Mouse (Mus musculus): ENCODE data around the gene Dclk3. TPM values are rescaled to one million over a fixed set of nuclear protein-coding genes. Genes with fewer than 3 reads are reported as not detected.

The Dclk3 gene
- polyA plus RNA-seq, 1 experiment, result not detected

DNA sequence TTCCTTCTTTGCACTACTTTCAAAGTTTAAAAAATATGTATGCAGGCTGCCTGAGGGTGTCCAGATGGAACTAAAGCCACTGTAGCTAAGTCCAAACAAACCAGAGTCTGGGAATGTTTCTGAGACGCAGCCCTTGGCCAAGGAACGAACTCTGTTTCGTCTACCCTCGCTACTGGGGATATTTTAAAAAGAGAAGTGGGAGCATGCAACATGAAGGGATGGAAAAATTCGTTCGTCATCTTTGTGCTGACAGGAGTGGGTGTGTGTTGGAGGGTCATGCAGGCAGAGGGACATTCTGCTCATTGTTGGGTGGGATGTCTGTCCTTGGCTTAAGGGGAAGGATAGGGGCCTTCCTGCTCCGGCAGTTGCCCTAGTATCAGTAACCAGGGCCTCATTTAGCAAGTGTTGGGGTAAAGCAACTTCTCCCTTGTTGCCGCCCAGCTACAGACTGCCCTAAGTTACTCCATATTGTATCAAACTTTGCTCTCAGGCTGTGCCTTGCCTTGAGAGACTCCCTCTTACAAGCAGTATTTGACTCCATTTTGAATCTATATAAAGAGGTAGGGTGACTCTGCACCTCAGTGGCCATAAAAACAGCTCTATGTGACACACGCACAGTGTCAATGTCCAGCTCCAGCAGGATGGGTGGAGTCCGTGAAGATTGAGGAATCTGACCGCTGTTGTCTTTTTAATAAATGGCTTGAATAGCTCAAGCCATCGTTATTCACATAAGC lies 34.4 kb upstream of the Dclk3 start:
- 86% methylated on average over 12 of the region's 12 CpGs for WGBS
- TF ChIP-seq POLR2A (IDR thresholded peaks at IDR 0.05; ENCODE audit: insufficient read depth, low read depth, low read length), result no peak
- TF ChIP-seq CTCF (IDR thresholded peaks at IDR 0.05; ENCODE audit: insufficient read depth, low read depth, low read length), result no peak
- Histone ChIP-seq H3K4me3 (ENCODE audit: insufficient read depth, low read depth, low read length) (no peak overlapping the region), H3K4me1 (ENCODE audit: control insufficient read depth, insufficient read depth, low read length) (0 out of 2 replicates have a peak, but pooled peaks cover 3% of the 10 kb centered on the region), H3K27ac (ENCODE audit: insufficient read depth, low read depth, low read length) (no peak overlapping the region)

DNA sequence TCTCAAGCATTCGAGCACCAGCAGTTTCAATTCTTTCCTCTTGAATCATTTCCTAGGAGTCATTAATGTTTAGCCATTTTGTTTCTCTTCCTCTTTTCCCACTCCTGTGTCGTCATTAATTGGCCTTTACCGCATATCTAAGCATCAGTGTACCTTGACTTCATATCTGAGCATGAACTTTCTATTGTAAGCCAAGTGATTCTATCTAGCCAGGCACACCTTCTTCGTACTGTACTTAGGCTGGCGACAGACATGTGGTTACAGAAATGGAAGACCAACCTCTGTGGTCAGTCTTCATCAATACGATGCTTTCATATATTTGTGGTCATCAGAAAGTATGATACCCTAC lies 33.8 kb upstream of the Dclk3 start:
- H3K4me3 ChIP-seq (ENCODE audit: insufficient read depth, low read depth, low read length), result no peak overlapping the region
- 84% methylated on average over 6 of the region's 6 CpGs for WGBS
- 0 out of 2 replicates have a peak, but pooled peaks cover 3% of the 10 kb centered on the region for H3K4me1 ChIP-seq (ENCODE audit: control insufficient read depth, insufficient read depth, low read length)
- H3K27ac ChIP-seq (ENCODE audit: insufficient read depth, low read depth, low read length), result no peak overlapping the region
- TF ChIP-seq CTCF (IDR thresholded peaks at IDR 0.05; ENCODE audit: insufficient read depth, low read depth, low read length), result no peak
- TF ChIP-seq POLR2A (IDR thresholded peaks at IDR 0.05; ENCODE audit: insufficient read depth, low read depth, low read length), result no peak

DNA sequence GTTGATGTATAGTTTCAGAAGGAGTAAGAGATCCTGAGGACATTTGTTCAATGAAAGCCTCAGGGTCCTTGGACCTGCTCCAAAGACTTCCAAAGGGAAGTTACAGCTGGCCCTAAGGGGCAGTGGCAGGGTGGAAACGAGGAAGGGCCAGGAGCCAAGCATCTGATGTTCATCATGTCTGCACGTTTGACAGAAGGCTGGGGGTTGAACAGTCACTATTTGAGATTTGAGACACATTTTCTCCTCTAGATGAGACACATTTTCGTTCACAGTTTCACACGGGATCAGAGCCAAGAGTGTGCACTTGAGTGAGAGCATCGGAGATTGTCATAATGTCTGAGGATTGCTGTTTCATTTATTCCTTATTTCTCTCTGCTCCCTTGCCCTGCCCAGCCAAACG lies 30.9 kb upstream of the Dclk3 start:
- H3K4me1 ChIP-seq (ENCODE audit: control insufficient read depth, insufficient read depth, low read length), result peaks cover 5% of the 10 kb centered on the region
- no peak overlapping the region for H3K4me3 ChIP-seq (ENCODE audit: insufficient read depth, low read depth, low read length)
- 56% methylated on average over 6 of the region's 6 CpGs for WGBS
- no peak overlapping the region for H3K27ac ChIP-seq (ENCODE audit: insufficient read depth, low read depth, low read length)
- no peak for TF ChIP-seq CTCF (IDR thresholded peaks at IDR 0.05; ENCODE audit: insufficient read depth, low read depth, low read length)
- TF ChIP-seq POLR2A (IDR thresholded peaks at IDR 0.05; ENCODE audit: insufficient read depth, low read depth, low read length), result no peak

DNA sequence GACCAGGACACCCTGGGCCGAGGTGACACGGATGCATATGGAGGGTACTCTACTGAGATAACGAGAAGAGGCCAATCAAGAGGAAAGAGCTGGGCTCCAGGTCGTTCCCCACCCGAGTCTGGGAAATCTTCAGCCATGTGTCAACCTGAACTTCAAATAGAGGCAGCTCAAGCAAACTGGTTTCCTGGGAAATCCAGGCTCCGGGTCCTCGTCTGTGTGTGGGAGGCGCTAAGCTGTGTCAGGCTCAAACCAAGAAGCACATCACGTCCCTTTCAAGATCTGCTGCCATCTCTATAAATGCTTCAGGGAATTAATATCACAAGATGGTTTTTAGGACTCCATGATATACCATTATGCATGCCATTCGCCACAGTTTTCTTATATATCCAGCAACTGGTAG lies 30.5 kb upstream of the Dclk3 start:
- H3K4me1 ChIP-seq (ENCODE audit: control insufficient read depth, insufficient read depth, low read length), result peaks cover 5% of the 10 kb centered on the region
- H3K4me3 ChIP-seq (ENCODE audit: insufficient read depth, low read depth, low read length), result no peak overlapping the region
- no peak for TF ChIP-seq CTCF (IDR thresholded peaks at IDR 0.05; ENCODE audit: insufficient read depth, low read depth, low read length)
- no peak for TF ChIP-seq POLR2A (IDR thresholded peaks at IDR 0.05; ENCODE audit: insufficient read depth, low read depth, low read length)
- H3K27ac ChIP-seq (ENCODE audit: insufficient read depth, low read depth, low read length), result no peak overlapping the region
- 79% methylated on average over 10 of the region's 10 CpGs for WGBS

DNA sequence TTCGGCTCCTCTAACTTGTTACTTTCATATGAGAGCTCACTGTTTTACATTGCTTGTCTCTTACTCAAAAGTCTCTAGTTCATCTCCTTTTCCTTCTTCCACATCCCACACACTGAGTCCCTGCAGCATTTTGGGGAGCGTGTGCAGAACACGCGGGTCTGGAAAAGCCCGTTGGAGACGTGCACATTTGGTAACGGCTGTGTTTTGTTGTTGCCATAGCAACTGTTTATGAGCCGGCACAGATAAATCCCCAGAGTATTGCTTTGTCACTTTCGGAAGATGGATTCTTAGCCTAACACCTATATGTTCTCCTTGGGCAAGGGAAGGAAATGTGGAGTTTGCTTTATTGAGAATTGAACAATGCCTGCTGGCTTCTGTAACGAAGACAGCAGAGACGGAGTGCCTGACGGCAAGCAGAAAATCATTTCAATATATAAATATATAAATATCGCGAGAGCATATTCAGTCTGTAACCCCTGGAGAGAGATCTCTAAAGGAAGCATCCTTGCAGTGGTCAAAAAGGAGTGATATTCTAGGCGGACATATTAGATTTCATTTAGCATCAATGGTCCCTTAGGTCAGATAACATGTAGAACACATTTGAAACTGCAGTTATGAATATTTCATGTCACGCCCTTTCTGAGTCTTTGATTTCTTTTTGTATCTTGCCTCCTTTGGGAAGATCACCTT lies 26.3 kb upstream of the Dclk3 start:
- no peak overlapping the region for H3K4me3 ChIP-seq (ENCODE audit: insufficient read depth, low read depth, low read length)
- 40% methylated on average over 16 of the region's 16 CpGs for WGBS
- TF ChIP-seq CTCF (IDR thresholded peaks at IDR 0.05; ENCODE audit: insufficient read depth, low read depth, low read length), result no peak
- no peak for TF ChIP-seq POLR2A (IDR thresholded peaks at IDR 0.05; ENCODE audit: insufficient read depth, low read depth, low read length)
- no peak overlapping the region for H3K27ac ChIP-seq (ENCODE audit: insufficient read depth, low read depth, low read length)
- peaks cover 5% of the 10 kb centered on the region for H3K4me1 ChIP-seq (ENCODE audit: control insufficient read depth, insufficient read depth, low read length)

DNA sequence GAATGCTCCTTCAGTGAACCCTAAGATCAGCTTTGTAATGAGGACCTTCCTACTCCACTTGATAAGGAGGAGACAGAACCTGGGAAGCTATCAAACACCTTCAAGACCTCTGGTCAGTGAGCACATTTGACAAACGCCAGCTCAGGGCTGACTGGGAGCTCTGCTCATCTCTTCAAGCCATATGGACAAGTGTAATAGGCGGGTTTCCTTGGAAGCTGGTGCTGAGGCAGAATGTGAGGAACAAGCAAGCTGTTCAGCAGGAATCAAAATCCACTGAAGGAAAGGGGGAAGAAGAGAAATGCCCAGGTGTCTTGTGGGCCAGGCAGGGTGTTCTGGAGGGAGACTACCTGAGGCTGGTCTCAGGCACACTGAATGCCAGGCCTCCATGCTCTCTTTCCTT lies 17.0 kb upstream of the Dclk3 start:
- Histone ChIP-seq H3K27ac (ENCODE audit: insufficient read depth, low read depth, low read length) (no peak overlapping the region), H3K4me1 (ENCODE audit: control insufficient read depth, insufficient read depth, low read length) (peaks cover 3% of the 10 kb centered on the region; the same call in 1 of the 2 replicates), H3K4me3 (ENCODE audit: insufficient read depth, low read depth, low read length) (no peak overlapping the region)
- WGBS, result 83% methylated on average over 2 of the region's 2 CpGs
- no peak for TF ChIP-seq CTCF (IDR thresholded peaks at IDR 0.05; ENCODE audit: insufficient read depth, low read depth, low read length)
- TF ChIP-seq POLR2A (IDR thresholded peaks at IDR 0.05; ENCODE audit: insufficient read depth, low read depth, low read length), result no peak

DNA sequence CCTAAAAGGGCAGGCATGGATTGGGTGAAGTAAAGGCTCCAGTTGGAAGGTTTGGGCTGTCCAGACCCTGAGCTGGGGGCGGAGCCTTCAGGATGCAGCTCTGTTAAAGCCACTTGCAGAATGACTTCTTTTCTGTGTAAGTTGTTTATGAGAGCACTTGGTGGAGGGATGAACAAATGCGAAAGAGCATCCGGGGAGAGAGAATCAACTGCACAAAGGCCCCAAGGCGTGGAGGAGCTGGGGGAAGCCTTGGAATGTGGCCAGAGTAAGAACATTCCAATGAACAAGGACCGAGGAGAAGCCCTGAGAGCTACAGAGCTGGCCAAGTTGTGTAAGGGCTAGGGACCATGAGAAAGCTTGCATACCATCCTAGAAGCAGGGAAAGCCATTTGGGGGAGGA lies 16.3 kb upstream of the Dclk3 start:
- H3K4me1 ChIP-seq (ENCODE audit: control insufficient read depth, insufficient read depth, low read length), result peaks cover 3% of the 10 kb centered on the region; the same call in 1 of the 2 replicates
- WGBS, result 59% methylated on average over 5 of the region's 5 CpGs
- H3K4me3 ChIP-seq (ENCODE audit: insufficient read depth, low read depth, low read length), result no peak overlapping the region
- no peak overlapping the region for H3K27ac ChIP-seq (ENCODE audit: insufficient read depth, low read depth, low read length)
- no peak for TF ChIP-seq CTCF (IDR thresholded peaks at IDR 0.05; ENCODE audit: insufficient read depth, low read depth, low read length)

DNA sequence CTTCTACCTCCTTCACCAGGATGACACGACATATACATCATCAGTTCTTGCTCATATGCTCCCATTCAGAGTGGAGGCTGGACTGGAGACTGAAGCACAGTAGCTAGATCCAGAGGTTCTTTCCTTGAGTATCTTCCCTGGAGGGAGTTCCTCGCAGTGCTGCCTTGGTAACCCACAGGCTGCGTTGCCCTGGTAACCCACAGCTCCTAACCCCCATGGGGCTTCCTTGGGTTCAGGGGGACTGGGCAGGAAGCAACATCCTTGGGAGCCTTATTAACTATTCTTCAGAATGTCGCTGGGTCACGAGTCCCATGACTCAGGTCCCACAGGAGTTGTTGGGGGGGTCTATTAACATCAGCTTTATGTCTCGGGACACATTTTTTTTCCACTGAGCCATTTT lies 13.8 kb upstream of the Dclk3 start:
- Histone ChIP-seq H3K27ac (ENCODE audit: insufficient read depth, low read depth, low read length) (no peak overlapping the region), H3K4me3 (ENCODE audit: insufficient read depth, low read depth, low read length) (no peak overlapping the region), H3K4me1 (ENCODE audit: control insufficient read depth, insufficient read depth, low read length) (peaks cover 3% of the 10 kb centered on the region; the same call in 1 of the 2 replicates)
- no peak for TF ChIP-seq POLR2A (IDR thresholded peaks at IDR 0.05; ENCODE audit: insufficient read depth, low read depth, low read length)
- TF ChIP-seq CTCF (IDR thresholded peaks at IDR 0.05; ENCODE audit: insufficient read depth, low read depth, low read length), result no peak
- WGBS, result 53% methylated on average over 6 of the region's 6 CpGs

DNA sequence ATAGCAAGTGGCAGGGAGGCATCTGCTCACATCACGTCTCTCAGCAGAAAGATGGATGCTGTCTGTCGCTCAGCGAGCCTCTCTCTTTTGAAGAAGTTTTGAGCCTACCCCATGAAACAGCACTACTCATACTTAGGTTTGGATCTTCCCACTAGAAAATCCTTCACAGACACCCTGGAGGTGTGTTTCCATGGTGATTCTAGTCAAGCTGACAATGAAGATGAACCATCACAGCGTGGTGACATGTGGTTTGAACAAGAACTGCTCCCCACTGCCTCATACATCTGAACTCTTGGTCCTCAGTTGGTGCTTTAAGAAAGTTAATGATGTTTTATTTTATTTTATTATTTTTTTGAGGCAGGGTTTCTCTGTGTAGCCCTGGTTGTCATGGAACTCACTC lies 12.9 kb upstream of the Dclk3 start:
- H3K4me3 ChIP-seq (ENCODE audit: insufficient read depth, low read depth, low read length), result no peak overlapping the region
- no peak for TF ChIP-seq POLR2A (IDR thresholded peaks at IDR 0.05; ENCODE audit: insufficient read depth, low read depth, low read length)

More for the DNA sequence above, 12.9 kb upstream of the Dclk3 start:
- 88% methylated on average over 4 of the region's 4 CpGs for WGBS
- no peak overlapping the region for H3K27ac ChIP-seq (ENCODE audit: insufficient read depth, low read depth, low read length)
- H3K4me1 ChIP-seq (ENCODE audit: control insufficient read depth, insufficient read depth, low read length), result peaks cover 3% of the 10 kb centered on the region; the same call in 1 of the 2 replicates
